Mouse (Mus musculus) liver, postnatal 0 days (tissue): Measurements from ENCODE around the gene Lipa. TPM values are rescaled to one million over a fixed set of nuclear protein-coding genes. Genes with fewer than 3 reads are reported as not detected.
A peak's percentile ranks its signal among the peaks of the same experiment; 100 is the strongest.

ENCODE experiments used
- ATAC-seq: fragments of 200-750 bp; cut with Nextera tagmentation; 2 replicates; pipeline ENCODE4 v1.8.0; 2017; ENCODE audit warnings: mild to moderate bottlenecking, moderate library complexity
- DNase-seq: peaks from one replicate; pipeline ENCODE4 v3.0.0-alpha.2; 2016
- H3K27ac ChIP-seq: fragments of 300-500 bp; sonication (generic); 2 replicates; pipeline ENCODE4 v1.5.1; 2014; ENCODE audit warnings: antibody characterized with exemption, moderate library complexity, mild to moderate bottlenecking, low read depth
- H3K27me3 ChIP-seq: fragments of 300-500 bp; sonication (generic); 2 replicates; pipeline ENCODE4 v1.6.1; 2014; ENCODE audit warnings: low read length, control low read depth, mixed read lengths; ENCODE audit not compliant: insufficient read depth
- H3K36me3 ChIP-seq: fragments of 300-500 bp; sonication (generic); replicated peaks from 2 replicates; pipeline ENCODE4 v1.6.1; 2014; ENCODE audit warnings: mild to moderate bottlenecking, control low read depth, low read length, moderate library complexity, mixed read lengths; ENCODE audit not compliant: insufficient read depth
- H3K4me1 ChIP-seq: fragments of 300-500 bp; sonication (generic); 2 replicates; pipeline ENCODE4 v1.6.1; 2014; ENCODE audit warnings: antibody characterized with exemption, mild to moderate bottlenecking, control low read depth; ENCODE audit not compliant: insufficient read depth
- H3K4me2 ChIP-seq: fragments of 300-500 bp; sonication (generic); 2 replicates; pipeline ENCODE4 v1.6.1; 2014; ENCODE audit warnings: low read depth, mild to moderate bottlenecking, low read length, moderate library complexity, mixed read lengths
- H3K4me3 ChIP-seq: fragments of 300-500 bp; sonication (generic); 2 replicates; pipeline ENCODE4 v1.5.1; 2014; ENCODE audit warnings: low read depth, low read length
- H3K9ac ChIP-seq: fragments of 300-500 bp; sonication (generic); replicated peaks from 2 replicates; pipeline ENCODE4 v1.6.1; 2014; ENCODE audit warnings: mild to moderate bottlenecking, moderate library complexity
- H3K9me3 ChIP-seq: fragments of 300-500 bp; sonication (generic); 2 replicates; pipeline ENCODE4 v1.6.1; 2016; ENCODE audit warnings: mild to moderate bottlenecking, control low read depth, low read length, mixed read lengths
- CTCF ChIP-seq: sonication (generic); IDR thresholded peaks from 2 replicates; pipeline ENCODE4 v1.5.1; 2016; ENCODE audit warnings: antibody characterized with exemption, low read depth
- EP300 ChIP-seq: IDR thresholded peaks from 2 replicates; pipeline ENCODE4 v1.6.1; 2016; ENCODE audit warnings: antibody characterized with exemption, low read depth, mild to moderate bottlenecking
- WGBS: fragments of 180-500 bp; shearing (Covaris S2); extraction: QIAGEN DNeasy Blood & Tissue Kit; methylation state at CpG from one replicate; pipeline ENCODE4 v1.1.7; 2014; ENCODE audit not compliant: insufficient replicate concordance; 5-methylcytosine and 5-hydroxymethylcytosine counted together
- polyA plus RNA-seq: library from polyadenylated mRNA; unstranded; fragments of >200 nt; fragmentation: Nextera tagmentation; extraction: Ambion mirVana; gene quantifications from 2 replicates; pipeline ENCODE4 v1.2.1, GENCODE M21; 2015

Gene Lipa
- polyA plus RNA-seq, 1 experiment from 2014 or later = 139 TPM

DNA sequence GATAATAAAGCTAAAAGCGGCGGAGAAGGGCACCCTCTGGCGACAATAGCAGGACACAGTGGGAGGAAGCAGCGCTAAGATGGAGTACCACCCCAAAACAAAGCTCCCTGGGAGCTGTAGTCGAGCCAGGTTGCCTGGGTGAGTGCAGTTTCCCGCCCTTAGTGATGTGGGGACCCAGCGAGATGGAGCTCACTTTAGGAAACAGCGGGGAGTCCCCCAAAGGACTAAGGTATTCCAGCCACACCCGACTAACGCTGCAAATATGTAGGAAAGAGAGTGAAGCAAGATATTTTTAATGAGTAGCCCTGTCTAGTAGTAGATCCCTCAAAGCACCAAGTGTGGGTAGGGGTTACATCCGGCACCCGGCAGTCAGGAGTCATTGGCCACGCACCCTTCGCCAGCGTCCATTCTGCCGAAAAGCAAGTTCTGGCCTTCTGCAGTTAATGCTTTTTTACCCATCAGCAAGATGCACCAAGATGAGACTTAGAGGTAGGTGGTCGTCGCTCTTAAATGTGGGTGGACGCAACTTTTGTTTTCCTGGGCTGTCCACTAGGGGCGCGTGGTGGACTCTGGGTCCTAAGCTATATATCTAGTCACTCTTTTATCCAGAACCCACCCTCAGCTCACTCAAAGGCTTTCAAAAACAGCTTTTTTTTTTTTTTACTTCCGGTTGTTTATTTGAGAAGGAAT lies 23.4 kb upstream of the Lipa start, which contains the start of gene Ifit2:
TSS of gene Ifit2 (plus strand) at position 161 of the 690 bp plus-strand sequence.
- no peaks in the 10 kb centered on the region for H3K27me3 ChIP-seq
- WGBS = under 1% methylated on average over 22 of the region's 22 CpGs
- H3K36me3 ChIP-seq = no peaks in the 10 kb centered on the region
- H3K4me3 ChIP-seq = peak within 1 kb of the TSS; percentile 52
- TF ChIP-seq CTCF (peak; percentile 84), EP300 (0 out of 2 replicates have a peak, but pooled peaks have one; percentile 17)
- peak within 1 kb of the TSS; percentile 28 for H3K9ac ChIP-seq
- ATAC-seq (peak; percentile 95), DNase-seq (peak; percentile 79)
- peak within 1 kb of the TSS; percentile 46 for H3K27ac ChIP-seq
- H3K4me2 ChIP-seq = peak within 1 kb of the TSS; percentile 73
- peaks cover 8% of the 10 kb centered on the region; the same call in 1 of the 2 replicates for H3K4me1 ChIP-seq
- H3K9me3 ChIP-seq = no peaks in the 10 kb centered on the region

GRCm38 (mm10) chr19:34550205-34550533 lies 22.9 kb upstream of the Lipa start:
- Histone ChIP-seq H3K4me1 (peaks cover 8% of the 10 kb centered on the region; the same call in 1 of the 2 replicates), H3K4me3 (peak overlapping the region; percentile 52), H3K9me3 (no peaks in the 10 kb centered on the region), H3K36me3 (no peaks in the 10 kb centered on the region), H3K27me3 (no peaks in the 10 kb centered on the region), H3K27ac (no peak overlapping the region), H3K9ac (peak overlapping the region; percentile 28; the same call in 1 of the 2 replicates), H3K4me2 (peak overlapping the region; percentile 73)
- no peak for DNase-seq
- TF ChIP-seq CTCF (no peak), EP300 (no peak)
- ATAC-seq = no peak
- WGBS = 31% methylated on average over 4 of the region's 4 CpGs

- no peak overlapping the region for H3K4me2 ChIP-seq
- no peak overlapping the region for H3K9ac ChIP-seq
- H3K27ac ChIP-seq = no peak overlapping the region
- H3K27me3 ChIP-seq = no peaks in the 10 kb centered on the region
- TF ChIP-seq EP300 (no peak), CTCF (peak; percentile 89)
- peaks cover 6% of the 10 kb centered on the region; the same call in 1 of the 2 replicates for H3K4me1 ChIP-seq
- H3K4me3 ChIP-seq = no peak overlapping the region
- H3K9me3 ChIP-seq = no peaks in the 10 kb centered on the region
- H3K36me3 ChIP-seq = no peaks in the 10 kb centered on the region
- no peak for ATAC-seq
- peak; percentile 88 for DNase-seq
- 30% methylated on average over 7 of the region's 7 CpGs for WGBS
Observed at GRCm38 (mm10) chr19:34547976-34548375, 20.7 kb upstream of the Lipa start.

GRCm38 (mm10) chr19:34546211-34546610 lies 18.9 kb upstream of the Lipa start:
- 89% methylated on average over 4 of the region's 4 CpGs for WGBS
- ATAC-seq = no peak
- Histone ChIP-seq H3K9me3 (no peaks in the 10 kb centered on the region), H3K36me3 (no peaks in the 10 kb centered on the region), H3K4me3 (no peak overlapping the region), H3K27me3 (no peaks in the 10 kb centered on the region), H3K4me1 (no peaks in the 10 kb centered on the region), H3K27ac (no peak overlapping the region), H3K4me2 (no peak overlapping the region), H3K9ac (no peak overlapping the region)
- TF ChIP-seq EP300 (no peak), CTCF (no peak)
- no peak for DNase-seq

DNA sequence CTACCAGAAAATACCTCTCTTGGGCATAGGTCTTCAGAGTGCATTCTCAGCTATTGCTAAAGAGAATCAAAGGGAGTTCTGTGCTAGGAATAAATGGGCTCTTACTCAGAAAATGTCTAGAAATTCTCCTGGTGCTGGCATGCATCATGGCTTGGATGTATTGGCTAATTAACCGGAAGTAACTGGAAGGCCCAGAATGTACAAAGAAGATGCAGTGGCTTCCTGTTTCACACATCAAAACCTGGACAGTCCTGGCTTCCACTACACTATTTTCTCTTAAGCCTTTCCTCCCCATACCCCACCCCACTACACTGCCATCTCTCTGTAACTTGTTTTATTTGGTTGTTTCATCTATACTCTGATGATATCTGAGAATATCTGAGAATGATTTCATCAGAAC lies 12.1 kb upstream of the Lipa start:
- H3K9ac ChIP-seq = no peak overlapping the region
- no peak overlapping the region for H3K4me2 ChIP-seq
- no peaks in the 10 kb centered on the region for H3K27me3 ChIP-seq
- no peak for ATAC-seq
- no peaks in the 10 kb centered on the region for H3K36me3 ChIP-seq
- H3K4me3 ChIP-seq = no peak overlapping the region
- no peak for DNase-seq
- TF ChIP-seq CTCF (no peak), EP300 (no peak)
- no peaks in the 10 kb centered on the region for H3K9me3 ChIP-seq
- no peak overlapping the region for H3K27ac ChIP-seq
- H3K4me1 ChIP-seq = no peaks in the 10 kb centered on the region
- 46% methylated on average over 1 of the region's 1 CpGs for WGBS

DNA sequence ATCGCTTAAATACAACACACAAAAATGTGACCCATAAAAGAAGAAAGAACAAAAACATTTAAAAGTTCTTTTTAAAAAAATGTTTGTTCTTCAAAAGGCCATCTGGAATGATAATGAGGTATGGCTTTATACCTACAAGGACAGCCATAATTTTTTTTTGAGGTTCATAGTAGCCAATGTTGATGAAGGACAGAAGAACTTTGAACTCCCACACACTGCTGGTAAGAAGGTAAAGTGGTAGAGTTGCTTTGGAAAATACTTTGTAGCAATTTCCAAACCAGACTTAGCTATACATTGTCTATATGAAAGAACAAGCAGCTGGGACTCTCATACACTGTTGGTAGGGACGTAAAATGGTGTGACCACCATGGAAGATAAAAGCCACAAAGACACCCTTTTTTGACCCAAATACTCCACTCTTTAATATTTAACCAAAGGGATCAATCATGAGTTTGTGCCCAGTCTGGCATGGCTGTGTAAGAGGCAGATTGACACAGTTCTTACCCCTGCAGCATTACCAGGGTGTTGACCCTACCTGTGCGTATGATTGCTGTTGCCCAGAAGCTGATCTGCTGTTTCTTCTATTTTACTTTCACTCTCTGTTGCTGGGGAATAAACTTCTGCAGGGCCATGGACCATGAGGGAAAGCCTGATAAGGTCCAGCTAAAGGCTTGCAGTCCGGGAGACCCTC lies 4.9 kb upstream of the Lipa start:
- Histone ChIP-seq H3K9me3 (no peaks in the 10 kb centered on the region), H3K27me3 (no peaks in the 10 kb centered on the region), H3K4me1 (peaks cover 5% of the 10 kb centered on the region), H3K36me3 (no peaks in the 10 kb centered on the region), H3K9ac (no peak overlapping the region), H3K4me3 (no peak overlapping the region), H3K27ac (peak overlapping the region; percentile 70), H3K4me2 (no peak overlapping the region)
- TF ChIP-seq EP300 = no peak
- no peak for TF ChIP-seq CTCF
- 77% methylated on average over 4 of the region's 4 CpGs for WGBS
- peak; percentile 84 for ATAC-seq
- DNase-seq = no peak
